Mouse (Mus musculus): ENCODE results near the gene Psmb7. TPM values are rescaled to one million over a fixed set of nuclear protein-coding genes. Genes with fewer than 3 reads are reported as not detected.
A peak's percentile ranks its signal among the peaks of the same experiment; 100 is the strongest.

Psmb7 gene
- polyA plus RNA-seq (2012; rRNA removed) = 95.4 and 115 TPM in 2 replicates

GRCm38 (mm10) chr2:38643625-38644427 lies at the start of gene Psmb7:
Gene Psmb7, minus strand, starts transcription at chr2:38644087.
- Histone ChIP-seq H3K27ac (ENCODE audit: control insufficient read depth, insufficient read depth, low read depth, low read length) (peak within 1 kb of the TSS; percentile 94), H3K4me3 (ENCODE audit: control insufficient read depth, low read depth, low read length) (peak within 1 kb of the TSS; percentile 89), H3K27me3 (ENCODE audit: control insufficient read depth, insufficient read depth, low read length) (no peaks in the 10 kb centered on the region), H3K36me3 (ENCODE audit: control insufficient read depth, insufficient read depth, low read length) (no peaks in the 10 kb centered on the region), H3K4me1 (ENCODE audit: control insufficient read depth, insufficient read depth, low read length) (peaks cover 9% of the 10 kb centered on the region)
- TF ChIP-seq POLR2A (IDR thresholded peaks at IDR 0.05; ENCODE audit: control insufficient read depth, low read depth, low read length) (peak; percentile 72; the same call in 1 of the 2 replicates), CTCF (IDR thresholded peaks at IDR 0.05; ENCODE audit: control insufficient read depth, insufficient read depth, insufficient replicate concordance, low read depth, low read length) (no peak)

DNA sequence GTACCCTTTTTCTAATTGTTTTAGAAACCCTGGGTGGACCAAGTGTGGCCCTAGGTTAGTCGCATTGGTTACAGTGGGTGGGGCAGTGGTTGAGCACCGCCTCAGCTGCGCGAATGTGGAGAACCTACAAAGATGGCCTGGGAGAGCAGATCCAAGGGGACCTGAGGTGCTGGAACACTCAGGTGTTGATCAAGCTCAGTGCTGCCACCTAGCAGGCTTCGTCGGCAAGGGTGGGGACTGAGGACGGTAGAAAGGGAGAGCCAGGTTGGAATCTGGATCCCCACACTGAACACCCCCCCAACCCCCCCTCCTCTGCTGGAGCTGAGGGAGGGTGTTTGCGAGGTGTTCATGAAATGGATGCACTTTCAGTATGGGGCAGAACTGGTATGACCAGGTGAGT lies 47.7 kb upstream of the Psmb7 start:
- H3K4me1 ChIP-seq (ENCODE audit: control insufficient read depth, insufficient read depth, low read length) = peaks cover 20% of the 10 kb centered on the region
- no peaks in the 10 kb centered on the region for H3K27me3 ChIP-seq (ENCODE audit: control insufficient read depth, insufficient read depth, low read length)

DNA sequence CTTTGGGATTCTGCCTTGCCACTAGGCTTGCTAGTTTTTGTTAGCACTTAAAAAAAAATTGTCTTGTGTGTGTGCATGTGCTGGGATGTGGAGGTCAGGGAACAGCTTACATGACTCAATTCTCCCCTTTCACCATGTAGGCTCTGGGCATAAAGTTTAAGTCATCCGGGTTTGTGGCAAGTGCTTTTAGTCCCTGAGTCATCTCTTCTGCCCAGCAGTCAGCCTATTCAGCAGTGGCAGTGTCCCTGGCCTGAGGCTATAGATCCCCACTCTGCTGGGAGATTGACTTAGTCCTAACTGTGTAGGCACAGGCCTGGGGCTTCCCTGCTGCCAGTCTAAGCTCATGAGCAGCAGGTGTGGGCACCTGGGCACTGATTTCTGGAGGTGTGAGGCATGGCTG lies 46.0 kb upstream of the Psmb7 start:
- Histone ChIP-seq H3K4me1 (ENCODE audit: control insufficient read depth, insufficient read depth, low read length) (peaks cover 20% of the 10 kb centered on the region), H3K27me3 (ENCODE audit: control insufficient read depth, insufficient read depth, low read length) (no peaks in the 10 kb centered on the region), H3K27ac (ENCODE audit: control insufficient read depth, insufficient read depth, low read depth, low read length) (no peak overlapping the region), H3K36me3 (ENCODE audit: control insufficient read depth, insufficient read depth, low read length) (no peaks in the 10 kb centered on the region), H3K4me3 (ENCODE audit: control insufficient read depth, low read depth, low read length) (no peak overlapping the region)
- TF ChIP-seq POLR2A (IDR thresholded peaks at IDR 0.05; ENCODE audit: control insufficient read depth, low read depth, low read length) (no peak), CTCF (IDR thresholded peaks at IDR 0.05; ENCODE audit: control insufficient read depth, insufficient read depth, insufficient replicate concordance, low read depth, low read length) (no peak)

More for the DNA sequence above, 47.7 kb upstream of the Psmb7 start:
- H3K4me3 ChIP-seq (ENCODE audit: control insufficient read depth, low read depth, low read length) = no peak overlapping the region
- H3K36me3 ChIP-seq (ENCODE audit: control insufficient read depth, insufficient read depth, low read length) = no peaks in the 10 kb centered on the region
- peak; percentile 60; the same call in 1 of the 2 replicates for TF ChIP-seq CTCF (IDR thresholded peaks at IDR 0.05; ENCODE audit: control insufficient read depth, insufficient read depth, insufficient replicate concordance, low read depth, low read length)
- TF ChIP-seq POLR2A (IDR thresholded peaks at IDR 0.05; ENCODE audit: control insufficient read depth, low read depth, low read length) = no peak
- H3K27ac ChIP-seq (ENCODE audit: control insufficient read depth, insufficient read depth, low read depth, low read length) = no peak overlapping the region

DNA sequence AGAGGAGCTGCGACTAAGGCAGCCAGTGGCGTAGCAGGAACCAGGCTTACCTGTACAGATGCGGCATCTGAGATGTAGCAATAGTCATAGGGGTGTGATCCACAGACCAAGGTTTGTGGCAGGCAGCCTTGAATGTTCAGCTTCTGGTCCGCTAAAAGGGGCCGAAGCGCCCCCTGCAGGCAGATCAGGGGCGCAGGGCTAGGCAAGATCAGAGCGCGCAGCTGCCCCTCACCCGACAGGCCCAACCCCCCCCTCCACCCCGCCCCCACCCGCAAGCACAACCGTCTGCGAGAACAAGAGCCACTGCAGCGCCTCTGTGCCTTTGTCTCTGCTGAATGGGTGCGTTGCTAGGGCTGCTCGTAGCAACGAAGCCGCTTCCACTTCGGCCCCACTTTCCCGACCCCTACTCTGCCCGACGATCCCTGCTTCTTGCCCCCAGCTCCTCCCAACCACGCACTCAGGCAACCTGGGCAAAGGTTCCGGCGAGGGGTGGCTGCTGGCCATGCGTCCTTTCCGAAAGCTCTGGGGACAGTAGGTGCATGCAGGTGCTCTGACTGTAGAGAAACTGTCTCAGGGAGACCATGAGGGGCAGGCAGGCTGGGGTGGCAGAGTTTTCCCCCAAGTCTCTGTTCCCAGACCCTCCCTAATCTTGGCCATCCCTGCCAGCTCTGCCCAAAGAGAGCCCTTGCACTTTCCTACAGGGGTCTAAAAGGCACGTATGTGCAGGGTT lies 45.1 kb upstream of the Psmb7 start:
- Histone ChIP-seq H3K4me3 (ENCODE audit: control insufficient read depth, low read depth, low read length) (peak overlapping the region; percentile 71), H3K4me1 (ENCODE audit: control insufficient read depth, insufficient read depth, low read length) (peaks cover 20% of the 10 kb centered on the region), H3K36me3 (ENCODE audit: control insufficient read depth, insufficient read depth, low read length) (no peaks in the 10 kb centered on the region), H3K27me3 (ENCODE audit: control insufficient read depth, insufficient read depth, low read length) (no peaks in the 10 kb centered on the region), H3K27ac (ENCODE audit: control insufficient read depth, insufficient read depth, low read depth, low read length) (peak overlapping the region; percentile 1; the same call in 1 of the 2 replicates)
- peak; percentile 54; the same call in 1 of the 2 replicates for TF ChIP-seq CTCF (IDR thresholded peaks at IDR 0.05; ENCODE audit: control insufficient read depth, insufficient read depth, insufficient replicate concordance, low read depth, low read length)
- TF ChIP-seq POLR2A (IDR thresholded peaks at IDR 0.05; ENCODE audit: control insufficient read depth, low read depth, low read length) = no peak

DNA sequence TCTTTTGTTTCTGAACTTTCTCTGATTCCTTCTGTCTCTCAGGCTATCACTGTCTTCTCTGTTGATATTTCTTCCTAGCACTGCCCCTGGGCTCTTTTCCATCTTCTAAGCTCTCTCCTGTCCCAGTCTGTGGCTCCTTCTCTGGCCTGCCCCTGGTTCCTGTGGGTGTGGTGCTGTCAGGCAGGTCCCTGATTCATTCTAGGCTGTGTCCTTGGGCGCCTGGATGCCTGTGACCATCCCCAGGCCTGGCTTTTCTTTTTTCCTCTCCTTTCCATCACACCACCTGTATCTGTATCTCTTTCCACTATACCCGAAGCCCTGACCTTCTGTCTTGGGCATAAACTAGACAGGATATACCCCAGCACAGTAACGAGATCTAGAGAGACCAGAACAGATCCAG lies 41.9 kb upstream of the Psmb7 start:
- Histone ChIP-seq H3K36me3 (ENCODE audit: control insufficient read depth, insufficient read depth, low read length) (no peaks in the 10 kb centered on the region), H3K4me3 (ENCODE audit: control insufficient read depth, low read depth, low read length) (no peak overlapping the region), H3K27me3 (ENCODE audit: control insufficient read depth, insufficient read depth, low read length) (no peaks in the 10 kb centered on the region), H3K27ac (ENCODE audit: control insufficient read depth, insufficient read depth, low read depth, low read length) (no peak overlapping the region), H3K4me1 (ENCODE audit: control insufficient read depth, insufficient read depth, low read length) (peaks cover 20% of the 10 kb centered on the region)
- no peak for TF ChIP-seq CTCF (IDR thresholded peaks at IDR 0.05; ENCODE audit: control insufficient read depth, insufficient read depth, insufficient replicate concordance, low read depth, low read length)
- no peak for TF ChIP-seq POLR2A (IDR thresholded peaks at IDR 0.05; ENCODE audit: control insufficient read depth, low read depth, low read length)

- Histone ChIP-seq H3K4me3 (ENCODE audit: control insufficient read depth, low read depth, low read length) (no peak overlapping the region), H3K4me1 (ENCODE audit: control insufficient read depth, insufficient read depth, low read length) (peaks cover 5% of the 10 kb centered on the region), H3K27me3 (ENCODE audit: control insufficient read depth, insufficient read depth, low read length) (no peaks in the 10 kb centered on the region), H3K36me3 (ENCODE audit: control insufficient read depth, insufficient read depth, low read length) (no peaks in the 10 kb centered on the region), H3K27ac (ENCODE audit: control insufficient read depth, insufficient read depth, low read depth, low read length) (no peak overlapping the region)
- TF ChIP-seq POLR2A (IDR thresholded peaks at IDR 0.05; ENCODE audit: control insufficient read depth, low read depth, low read length) (no peak), CTCF (IDR thresholded peaks at IDR 0.05; ENCODE audit: control insufficient read depth, insufficient read depth, insufficient replicate concordance, low read depth, low read length) (no peak)
Observed at GRCm38 (mm10) chr2:38683083-38683482, 39.2 kb upstream of the Psmb7 start.

GRCm38 (mm10) chr2:38682209-38682608 lies 38.3 kb upstream of the Psmb7 start:
- H3K4me1 ChIP-seq (ENCODE audit: control insufficient read depth, insufficient read depth, low read length) = no peaks in the 10 kb centered on the region
- TF ChIP-seq POLR2A (IDR thresholded peaks at IDR 0.05; ENCODE audit: control insufficient read depth, low read depth, low read length) (no peak), CTCF (IDR thresholded peaks at IDR 0.05; ENCODE audit: control insufficient read depth, insufficient read depth, insufficient replicate concordance, low read depth, low read length) (no peak)
- H3K36me3 ChIP-seq (ENCODE audit: control insufficient read depth, insufficient read depth, low read length) = no peaks in the 10 kb centered on the region
- H3K4me3 ChIP-seq (ENCODE audit: control insufficient read depth, low read depth, low read length) = no peak overlapping the region
- no peaks in the 10 kb centered on the region for H3K27me3 ChIP-seq (ENCODE audit: control insufficient read depth, insufficient read depth, low read length)
- no peak overlapping the region for H3K27ac ChIP-seq (ENCODE audit: control insufficient read depth, insufficient read depth, low read depth, low read length)
